Mouse (Mus musculus): Measurements from ENCODE around the gene Crb1.
"Not testable (repeated sequence)": the region's sequence is repeated elsewhere in the genome, so short reads cannot be mapped to it uniquely, and the experiment has no call there.

The Crb1 gene

DNA sequence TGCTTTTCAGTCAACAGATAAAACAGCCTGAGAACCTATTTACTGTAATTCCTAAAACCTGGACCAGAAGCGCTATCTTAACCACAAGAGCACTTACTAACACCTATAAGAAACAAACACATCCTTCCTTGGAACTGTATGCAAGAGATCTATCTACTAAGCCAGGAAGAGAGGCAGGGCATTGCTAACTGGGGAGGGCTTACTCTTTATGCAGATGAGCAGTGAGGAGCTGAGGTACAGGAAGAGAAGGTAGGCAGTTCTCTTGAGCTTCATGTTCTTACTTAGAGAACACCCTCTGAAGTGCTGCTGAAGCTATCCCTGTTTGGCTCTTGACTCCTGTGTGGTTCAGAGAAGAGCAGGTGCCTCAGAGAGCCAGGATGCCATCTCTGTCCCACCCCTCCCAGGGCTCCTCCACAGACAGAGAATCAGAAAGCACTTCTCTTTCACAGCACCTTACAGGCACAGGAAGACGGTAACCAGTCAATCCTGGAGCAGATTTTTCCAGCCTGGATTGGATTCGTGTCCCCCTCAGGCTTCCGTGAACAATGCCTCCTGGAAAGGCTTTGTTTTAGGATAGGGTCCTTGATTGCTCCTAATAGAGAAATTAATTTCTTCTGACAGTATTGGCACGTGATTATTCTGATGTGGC lies at the start of gene Crb1:
Gene Crb1 (minus strand): TSS at position 463 of the 649 bp plus-strand sequence.
- no peak for DNase-seq (ENCODE audit: extremely low read depth, insufficient read length, low spot score)

- DNase-seq (ENCODE audit: extremely low read depth, insufficient read length, low spot score): no peak
These were observed 48.1 kb upstream of the Crb1 start for GRCm38 (mm10) chr1:139425006-139425405.

- no peak for DNase-seq (ENCODE audit: extremely low read depth, insufficient read length, low spot score)
These were observed 47.0 kb upstream of the Crb1 start for GRCm38 (mm10) chr1:139423931-139424330.

GRCm38 (mm10) chr1:139422941-139423340 lies 46.0 kb upstream of the Crb1 start:
- peak; percentile 7 for DNase-seq (ENCODE audit: extremely low read depth, insufficient read length, low spot score)

DNA sequence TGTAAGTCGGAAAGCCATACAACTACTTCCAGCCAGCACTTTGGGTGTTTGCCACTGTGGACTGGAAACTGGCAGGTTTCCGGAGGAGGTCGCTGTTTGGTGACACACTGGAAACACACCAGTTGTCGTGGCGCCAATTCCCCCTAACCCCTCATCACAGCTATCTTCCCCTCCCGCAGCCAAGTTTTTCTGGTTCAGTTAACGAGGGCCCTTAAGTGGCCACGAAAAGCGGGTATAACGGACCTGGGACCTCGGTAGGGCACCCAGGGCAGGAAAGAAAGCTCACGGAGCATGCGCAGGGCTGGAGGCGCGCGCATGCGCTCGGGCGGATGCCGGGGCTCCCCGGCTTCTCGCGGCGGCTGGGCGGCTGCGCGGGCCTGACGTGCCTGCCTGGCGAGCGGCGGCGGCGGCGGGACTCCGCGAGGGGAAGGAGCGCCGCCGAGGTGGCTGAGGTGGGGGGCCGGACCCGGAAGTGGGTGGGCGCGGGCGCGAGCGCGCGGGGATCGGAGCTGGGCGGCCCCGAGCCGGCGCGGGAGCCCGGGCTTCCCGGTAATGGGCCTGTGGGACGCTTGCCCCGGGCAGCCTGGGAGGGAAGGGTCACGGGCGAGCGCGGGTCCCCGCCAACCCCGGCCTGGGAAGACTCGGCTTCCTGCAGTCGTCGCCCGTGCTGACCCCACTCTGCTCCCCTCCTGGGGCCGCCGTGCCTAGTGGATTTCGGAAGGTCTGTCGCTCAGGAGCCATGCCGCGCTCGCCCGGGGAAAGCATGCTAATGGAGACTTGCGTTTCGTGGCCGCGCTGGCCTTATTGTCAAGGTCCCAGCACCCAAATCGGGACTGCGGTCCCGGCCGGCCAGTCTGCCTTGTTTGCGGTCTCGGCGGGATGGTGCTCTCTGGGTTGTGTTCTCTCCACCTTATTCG lies 45.2 kb upstream of the Crb1 start, which contains the start of gene Zbtb41:
Gene Zbtb41 (plus strand): TSS at position 414 of the 917 bp plus-strand sequence.
- DNase-seq (ENCODE audit: extremely low read depth, insufficient read length, low spot score): peak; percentile 90

GRCm38 (mm10) chr1:139421521-139421874 lies 44.6 kb upstream of the Crb1 start:
- no peak for DNase-seq (ENCODE audit: extremely low read depth, insufficient read length, low spot score)

DNA sequence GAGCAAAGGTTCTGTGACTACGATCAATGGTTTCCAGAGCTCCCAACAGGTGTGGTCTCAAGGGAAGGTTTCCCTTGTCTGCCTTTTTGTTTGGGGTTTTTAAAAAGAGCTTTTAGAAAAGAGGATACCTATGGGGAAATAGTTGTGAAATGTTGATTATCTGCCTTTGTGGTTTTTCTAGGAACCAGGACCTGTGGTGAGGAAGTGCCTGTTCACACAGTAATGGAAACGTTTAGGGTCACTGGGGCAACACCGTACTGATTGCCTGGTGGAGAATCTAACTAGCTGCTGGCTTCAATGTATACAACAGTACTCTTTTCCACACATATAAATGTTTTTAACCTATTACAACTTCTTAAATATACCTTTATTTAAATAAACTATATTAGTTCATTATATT lies 36.6 kb upstream of the Crb1 start:
- DNase-seq (ENCODE audit: extremely low read depth, insufficient read length, low spot score): no peak

- DNase-seq (ENCODE audit: extremely low read depth, insufficient read length, low spot score): not testable (repeated sequence)
These were observed 35.5 kb upstream of the Crb1 start for GRCm38 (mm10) chr1:139412365-139412764.

- DNase-seq (ENCODE audit: extremely low read depth, insufficient read length, low spot score): no peak
These were observed 30.8 kb upstream of the Crb1 start for GRCm38 (mm10) chr1:139407701-139408100.

DNA sequence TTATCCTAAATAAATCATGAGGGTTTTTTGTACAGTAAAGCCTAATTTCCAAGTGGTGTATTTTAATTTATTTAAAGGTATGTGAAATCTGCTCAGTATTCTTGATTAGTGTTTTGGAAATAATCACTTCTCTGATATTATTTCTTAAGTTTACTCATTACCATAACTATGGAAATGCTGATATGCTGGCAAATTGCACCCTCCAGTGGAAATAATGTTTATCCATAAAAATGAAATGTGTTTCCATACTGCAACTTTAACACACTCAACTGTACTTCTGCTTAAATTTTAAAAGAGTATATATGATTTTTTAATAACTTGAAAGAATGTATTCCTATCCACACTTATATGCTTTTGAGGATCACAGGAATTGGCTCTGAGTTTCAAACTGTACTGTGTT lies 28.9 kb upstream of the Crb1 start:
- DNase-seq (ENCODE audit: extremely low read depth, insufficient read length, low spot score): no peak

- no peak for DNase-seq (ENCODE audit: extremely low read depth, insufficient read length, low spot score)
These were observed 19.7 kb upstream of the Crb1 start for GRCm38 (mm10) chr1:139396589-139396988.

GRCm38 (mm10) chr1:139391747-139392146 lies 14.8 kb upstream of the Crb1 start:
- DNase-seq (ENCODE audit: extremely low read depth, insufficient read length, low spot score): no peak

GRCm38 (mm10) chr1:139379621-139379984 lies 2.7 kb upstream of the Crb1 start:
- no peak for DNase-seq (ENCODE audit: extremely low read depth, insufficient read length, low spot score)

GRCm38 (mm10) chr1:139378861-139379620 lies 2.1 kb upstream of the Crb1 start:
- no peak for DNase-seq (ENCODE audit: extremely low read depth, insufficient read length, low spot score)

GRCm38 (mm10) chr1:139375900-139376299 lies 1.0 kb downstream of the Crb1 start:
- DNase-seq (ENCODE audit: extremely low read depth, insufficient read length, low spot score): no peak

DNA sequence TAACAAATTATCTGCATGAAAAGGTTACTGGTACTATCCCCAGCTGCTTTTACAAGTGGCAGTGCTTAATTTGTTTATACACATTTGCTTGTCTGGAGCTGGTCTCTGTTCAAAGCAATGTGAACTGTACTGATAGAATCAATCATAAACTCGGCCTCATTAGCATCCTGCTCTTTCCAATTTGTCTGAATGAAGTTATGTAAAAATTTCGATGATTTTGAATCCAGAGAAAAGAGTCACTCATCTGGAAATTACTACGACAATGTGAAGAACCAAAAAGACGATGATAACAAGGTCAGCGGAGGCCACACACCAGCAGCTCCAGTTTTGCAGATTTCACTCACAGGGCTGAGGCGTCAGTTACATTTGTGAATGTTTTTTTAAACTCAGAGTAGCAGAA lies 5.6 kb downstream of the Crb1 start:
- no peak for DNase-seq (ENCODE audit: extremely low read depth, insufficient read length, low spot score)

GRCm38 (mm10) chr1:139348566-139348965 lies 28.3 kb downstream of the Crb1 start:
- DNase-seq (ENCODE audit: extremely low read depth, insufficient read length, low spot score): no peak

DNA sequence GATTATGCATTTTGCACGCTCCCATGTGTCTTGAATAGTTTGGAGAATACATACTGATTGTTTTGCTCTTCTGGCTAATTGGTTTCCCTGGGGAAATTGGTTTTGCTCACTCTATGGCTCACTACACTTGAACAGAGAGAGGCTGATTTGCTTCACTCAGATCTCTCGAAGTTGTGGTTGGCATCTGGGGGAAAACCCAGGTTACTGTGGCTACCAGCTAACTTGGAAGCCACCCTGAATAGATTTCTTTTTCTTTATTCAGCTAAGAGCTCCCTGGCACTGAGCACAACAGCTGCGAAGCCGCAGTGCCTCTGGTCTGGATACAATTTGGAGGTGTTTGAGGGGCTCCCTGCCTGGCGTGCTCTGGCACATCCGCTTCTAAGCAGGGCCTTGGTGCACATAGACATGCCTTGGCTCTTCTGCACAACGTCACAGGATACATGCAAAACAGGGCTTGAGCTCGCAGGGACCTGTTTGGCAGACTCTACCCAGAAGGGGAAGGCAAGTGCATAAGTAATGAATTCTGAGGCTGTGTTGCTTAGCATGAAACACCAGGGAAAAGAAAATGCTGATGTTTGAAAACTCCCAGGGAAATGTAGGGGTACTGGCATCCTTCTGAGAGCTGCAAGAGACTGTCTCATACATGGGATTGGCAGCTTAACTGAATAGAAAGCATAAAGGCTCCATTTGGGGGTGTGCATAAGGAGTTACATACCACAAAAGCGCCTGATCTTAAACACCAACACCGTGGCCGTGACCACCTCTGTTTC lies 30.1 kb downstream of the Crb1 start:
- DNase-seq (ENCODE audit: extremely low read depth, insufficient read length, low spot score): no peak

- no peak for DNase-seq (ENCODE audit: extremely low read depth, insufficient read length, low spot score)
These were observed 30.8 kb downstream of the Crb1 start for GRCm38 (mm10) chr1:139346030-139346601.

DNA sequence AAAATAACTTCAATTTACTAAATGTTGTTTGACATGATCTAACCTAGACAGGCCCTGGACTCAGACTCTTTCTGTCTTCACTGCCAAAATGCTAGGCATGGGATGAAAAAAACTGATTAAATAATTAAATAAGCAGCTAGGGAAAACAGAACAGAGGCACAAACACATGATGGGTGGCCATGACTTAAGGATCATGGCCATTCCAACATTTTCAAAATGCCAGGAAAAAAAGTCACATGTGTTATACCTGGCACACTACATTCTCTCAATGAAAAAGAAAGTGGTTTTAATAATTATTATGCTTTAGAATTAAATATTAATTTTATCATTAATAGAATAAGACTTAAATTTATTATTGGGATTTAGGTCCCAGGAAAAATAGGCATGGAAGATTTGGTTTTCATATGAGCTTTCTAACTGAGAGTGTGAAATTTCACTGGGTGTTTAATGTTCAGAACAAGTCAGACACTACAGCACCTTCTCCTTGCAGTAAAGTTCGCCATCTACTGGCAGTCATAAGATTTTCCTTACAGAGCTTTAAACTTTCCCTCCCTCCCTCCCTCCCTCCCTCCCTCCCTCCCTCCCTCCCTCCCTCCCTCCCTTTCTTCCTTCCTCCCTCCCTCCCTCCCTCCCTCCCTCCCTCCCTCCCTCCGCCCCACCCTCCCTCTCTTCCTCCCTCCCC lies 36.6 kb downstream of the Crb1 start:
- no peak for DNase-seq (ENCODE audit: extremely low read depth, insufficient read length, low spot score)
